In genomic region chr2:136891068-136891950, GRCm38 (mm10) we compare ENCODE assay signal across 2 mouse cellular contexts.
TF ChIP-seq lines count a peak whose summit lies in the region.

TSS of gene Slx4ip (plus strand) at chr2:136891218.
TSS of gene AL731706.1 (minus strand) at chr2:136891389.
TSS of gene Mkks (minus strand) at chr2:136891389.

TF ChIP-seq in C2C12, 6 proteins besides CTCF, POLR2A, EP300 and RAD21 (continued from another document):
- TF ChIP-seq CEBPB (IDR thresholded peaks at IDR 0.05; ENCODE audit: low read depth) (no peak), MYOD1 (IDR thresholded peaks at IDR 0.05; ENCODE audit: control insufficient read depth, insufficient read length, low read depth) (no peak)

TF ChIP-seq in myocyte, 11 proteins besides CTCF, POLR2A, EP300 and RAD21 (continued from another document):
- TF ChIP-seq SRF (IDR thresholded peaks at IDR 0.05; ENCODE audit: control insufficient read depth, insufficient read length, low read depth) = peak; percentile 43
- TF ChIP-seq MYOG (IDR thresholded peaks at IDR 0.05; ENCODE audit: control insufficient read depth in 1 of 3, insufficient read depth in 1 of 3, insufficient read length in 2 of 3, low read depth in 2 of 3) = peak in 1 of 3 experiments; percentile 15
